Mouse (Mus musculus): ENCODE results near the gene Dnajb3.

DNA sequence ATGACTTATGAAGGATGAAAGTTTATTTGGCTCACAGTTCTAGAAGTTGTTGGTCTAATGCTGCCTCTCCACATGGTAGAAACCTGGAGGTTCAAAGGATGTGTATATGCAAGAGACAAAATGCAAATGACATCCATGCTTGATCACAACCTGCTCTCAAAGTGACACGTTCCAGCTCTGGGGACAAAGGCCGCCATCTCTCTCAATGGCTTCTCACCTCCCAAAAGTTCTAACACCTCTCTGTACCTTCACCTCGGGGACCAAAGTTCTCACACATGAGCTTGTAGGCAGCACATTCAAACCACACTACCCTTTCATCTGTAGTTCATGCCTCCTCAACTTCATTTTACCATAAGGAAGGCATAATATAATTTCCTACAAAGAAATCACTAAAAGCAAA, 12.0 kb upstream of the Dnajb3 start:
- TF ChIP-seq CTCF (conservative IDR thresholded peaks at IDR 0.05 in 1 of 2, IDR thresholded peaks at IDR 0.05 in 1 of 2; ENCODE audit: low read depth in 2 of 2, low read length in 2 of 2), result no peak
- no peak for TF ChIP-seq POLR2A (IDR thresholded peaks at IDR 0.05; ENCODE audit: low read depth, low read length)
- no peak for TF ChIP-seq MAFK (IDR thresholded peaks at IDR 0.05; ENCODE audit: insufficient replicate concordance, low read length)
- TF ChIP-seq USF2 (conservative IDR thresholded peaks at IDR 0.05; ENCODE audit: low read depth, low read length), result no peak
- TF ChIP-seq BHLHE40 (IDR thresholded peaks at IDR 0.05; ENCODE audit: low read depth, low read length), result no peak
- no peak for TF ChIP-seq UBTF (IDR thresholded peaks at IDR 0.05; ENCODE audit: low read depth, low read length)
- TF ChIP-seq ZKSCAN1 (IDR thresholded peaks at IDR 0.05; ENCODE audit: borderline replicate concordance, low read depth, low read length), result no peak
- no peak for TF ChIP-seq SMC3 (IDR thresholded peaks at IDR 0.05; ENCODE audit: low read depth, low read length)
- no peak for TF ChIP-seq ZC3H11A (IDR thresholded peaks at IDR 0.05; ENCODE audit: low read depth, low read length)
- no peak for TF ChIP-seq POLR2AphosphoS2 (IDR thresholded peaks at IDR 0.05; ENCODE audit: low read depth, low read length)
- no peak for TF ChIP-seq E2F4 (IDR thresholded peaks at IDR 0.05; ENCODE audit: insufficient replicate concordance, low read depth, low read length)

Measured in CH12.LX (cell line).